Mouse (Mus musculus) heart, embryonic 11.5 days (tissue): Measurements from ENCODE around the gene Lrrc32. TPM values are rescaled to one million over a fixed set of nuclear protein-coding genes. Genes with fewer than 3 reads are reported as not detected.

ENCODE experiments used
- polyA plus RNA-seq: library from polyadenylated mRNA; unstranded; fragments of >200 nt; fragmentation: Nextera tagmentation; extraction: Ambion mirVana; gene quantifications from 2 replicates; pipeline ENCODE4 v1.2.1, GENCODE M21; 2014

Lrrc32 gene
- polyA plus RNA-seq, 1 experiment from 2014 or later, result 3.9 TPM

Other genes with a start within 250 kb of the Lrrc32 start
- 23.8 and 26.0 TPM in 2 replicates for gene Acer3, start 168.1 kb upstream of the Lrrc32 start, polyA plus RNA-seq
- 6.4 and 6.8 TPM in 2 replicates for gene Tsku, start 128.0 kb upstream of the Lrrc32 start, polyA plus RNA-seq
- gene Gucy2d, start 48.9 kb upstream of the Lrrc32 start, polyA plus RNA-seq, result 0.10 TPM in 1 of 2 replicates, not detected in the other
- 42.5 and 44.1 TPM in 2 replicates for gene Emsy, start 167.5 kb downstream of the Lrrc32 start, polyA plus RNA-seq
- 40.9 and 50.5 TPM in 2 replicates for gene Thap12, start 213.8 kb downstream of the Lrrc32 start, polyA plus RNA-seq